Mouse (Mus musculus) bone marrow macrophage, adult 2 months (primary cell): ENCODE data around the gene Nhsl2. TPM values are rescaled to one million over a fixed set of nuclear protein-coding genes. Genes with fewer than 3 reads are reported as not detected.

ENCODE experiments used
- H3K27ac ChIP-seq: 2 replicates; pipeline ENCODE4 v1.5.1; 2012; ENCODE audit warnings: low read depth, low read length; ENCODE audit not compliant: insufficient read depth
- H3K4me1 ChIP-seq: 2 replicates; pipeline ENCODE4 v1.6.1; 2012; ENCODE audit warnings: low read length; ENCODE audit not compliant: control insufficient read depth, insufficient read depth
- H3K4me3 ChIP-seq: 2 replicates; pipeline ENCODE4 v1.5.1; 2012; ENCODE audit warnings: mild to moderate bottlenecking, low read length, moderate library complexity; ENCODE audit not compliant: insufficient read depth
- CTCF ChIP-seq: IDR thresholded peaks from 2 replicates; pipeline ENCODE4 v1.5.1; 2012; ENCODE audit warnings: low read depth, mild to moderate bottlenecking, low read length, moderate library complexity
- POLR2A ChIP-seq: IDR thresholded peaks from 2 replicates; pipeline ENCODE4 v1.6.1; 2012; ENCODE audit warnings: mild to moderate bottlenecking, low read depth, low read length, borderline replicate concordance
- polyA plus RNA-seq: library from polyadenylated mRNA; stranded (reverse); fragments of >200 nt; gene quantifications from 2 replicates; pipeline ENCODE4 v1.2.4, GENCODE M21; 2012; ENCODE audit not compliant: missing spikeins, insufficient read depth, insufficient read length

Nhsl2 gene
- polyA plus RNA-seq, 1 experiment, result 3.5 TPM

- no peak for TF ChIP-seq CTCF
- H3K27ac ChIP-seq, result no peak overlapping the region
- H3K4me1 ChIP-seq, result no peaks in the 10 kb centered on the region
- no peak overlapping the region for H3K4me3 ChIP-seq
Observed at GRCm38 (mm10) chrX:101874147-101874546, 25.0 kb downstream of the Nhsl2 start.

- Histone ChIP-seq H3K4me1 (no peaks in the 10 kb centered on the region), H3K27ac (no peak overlapping the region), H3K4me3 (no peak overlapping the region)
- TF ChIP-seq POLR2A (no peak), CTCF (no peak)
Observed at GRCm38 (mm10) chrX:101874901-101875300, 25.7 kb downstream of the Nhsl2 start.

GRCm38 (mm10) chrX:101876136-101876535, 27.0 kb downstream of the Nhsl2 start:
- Histone ChIP-seq H3K4me1 (no peaks in the 10 kb centered on the region), H3K27ac (no peak overlapping the region), H3K4me3 (no peak overlapping the region)
- TF ChIP-seq CTCF, result no peak
- TF ChIP-seq POLR2A, result no peak

- Histone ChIP-seq H3K27ac (no peak overlapping the region), H3K4me1 (no peaks in the 10 kb centered on the region), H3K4me3 (no peak overlapping the region)
- TF ChIP-seq CTCF (no peak), POLR2A (no peak)
Observed at GRCm38 (mm10) chrX:101877840-101878239, 28.7 kb downstream of the Nhsl2 start.

- Histone ChIP-seq H3K4me1 (no peaks in the 10 kb centered on the region), H3K27ac (no peak overlapping the region), H3K4me3 (no peak overlapping the region)
- TF ChIP-seq POLR2A (no peak), CTCF (no peak)
Observed at GRCm38 (mm10) chrX:101878546-101878945, 29.4 kb downstream of the Nhsl2 start.

- H3K27ac ChIP-seq, result no peak overlapping the region
- no peak overlapping the region for H3K4me3 ChIP-seq
- TF ChIP-seq POLR2A (no peak), CTCF (no peak)
- H3K4me1 ChIP-seq, result no peaks in the 10 kb centered on the region
Observed at GRCm38 (mm10) chrX:101882141-101882751, 33.1 kb downstream of the Nhsl2 start.

- Histone ChIP-seq H3K27ac (no peak overlapping the region), H3K4me3 (no peak overlapping the region), H3K4me1 (no peaks in the 10 kb centered on the region)
- TF ChIP-seq CTCF (no peak), POLR2A (no peak)
Observed at GRCm38 (mm10) chrX:101889384-101889783, 40.2 kb downstream of the Nhsl2 start.

GRCm38 (mm10) chrX:101889813-101890469, 40.8 kb downstream of the Nhsl2 start:
- TF ChIP-seq POLR2A, result no peak
- TF ChIP-seq CTCF, result no peak
- Histone ChIP-seq H3K27ac (no peak overlapping the region), H3K4me3 (no peak overlapping the region), H3K4me1 (no peaks in the 10 kb centered on the region)

- H3K27ac ChIP-seq, result no peak overlapping the region
- TF ChIP-seq POLR2A (no peak), CTCF (no peak)
- H3K4me1 ChIP-seq, result no peaks in the 10 kb centered on the region
- no peak overlapping the region for H3K4me3 ChIP-seq
Observed at GRCm38 (mm10) chrX:101893796-101894195, 44.6 kb downstream of the Nhsl2 start.

- Histone ChIP-seq H3K4me1 (no peaks in the 10 kb centered on the region), H3K4me3 (no peak overlapping the region), H3K27ac (no peak overlapping the region)
- TF ChIP-seq POLR2A, result no peak
- TF ChIP-seq CTCF, result no peak
Observed at GRCm38 (mm10) chrX:101898341-101898740, 49.2 kb downstream of the Nhsl2 start.
